Mouse (Mus musculus) forebrain, embryonic 16.5 days (tissue): ENCODE results near the gene Fank1. TPM values are rescaled to one million over a fixed set of nuclear protein-coding genes. Genes with fewer than 3 reads are reported as not detected.

ENCODE experiments used
- ATAC-seq: fragments of 200-750 bp; cut with Nextera tagmentation; 2 replicates; pipeline ENCODE4 v1.8.0; 2017; ENCODE audit warnings: mild to moderate bottlenecking, moderate library complexity
- H3K27ac ChIP-seq: fragments of 300-500 bp; sonication (generic); 2 replicates; pipeline ENCODE4 v1.5.1; 2014; ENCODE audit warnings: low read length, control low read depth
- H3K27me3 ChIP-seq: fragments of 300-500 bp; sonication (generic); replicated peaks from 2 replicates; pipeline ENCODE4 v1.6.1; 2014; ENCODE audit warnings: low read length; ENCODE audit not compliant: control insufficient read depth, insufficient read depth
- H3K36me3 ChIP-seq: fragments of 300-500 bp; sonication (generic); 2 replicates; pipeline ENCODE4 v1.6.1; 2014; ENCODE audit not compliant: control insufficient read depth, insufficient read depth
- H3K4me1 ChIP-seq: fragments of 300-500 bp; sonication (generic); replicated peaks from 2 replicates; pipeline ENCODE4 v1.6.1; 2014; ENCODE audit warnings: low read length; ENCODE audit not compliant: control insufficient read depth, insufficient read depth
- H3K4me2 ChIP-seq: fragments of 300-500 bp; sonication (generic); 2 replicates; pipeline ENCODE4 v1.6.1; 2014; ENCODE audit warnings: mild to moderate bottlenecking, low read length, control low read depth
- H3K4me3 ChIP-seq: fragments of 300-500 bp; sonication (generic); replicated peaks from 2 replicates; pipeline ENCODE4 v1.5.1; 2014; ENCODE audit warnings: mild to moderate bottlenecking, low read length, control low read depth
- H3K9ac ChIP-seq: fragments of 300-500 bp; sonication (generic); replicated peaks from 2 replicates; pipeline ENCODE4 v1.6.1; 2014; ENCODE audit warnings: low read depth, low read length, control low read depth
- H3K9me3 ChIP-seq: fragments of 300-500 bp; sonication (generic); 2 replicates; pipeline ENCODE4 v1.6.1; 2016; ENCODE audit warnings: low read length; ENCODE audit not compliant: control insufficient read depth
- WGBS: fragments of 180-500 bp; shearing (Covaris S2); extraction: QIAGEN DNeasy Blood & Tissue Kit; methylation state at CpG from one replicate; pipeline ENCODE4 v1.1.7; 2014; 5-methylcytosine and 5-hydroxymethylcytosine counted together
- polyA plus RNA-seq: library from polyadenylated mRNA; unstranded; fragments of >200 nt; fragmentation: Nextera tagmentation; extraction: Ambion mirVana; gene quantifications from 2 replicates; pipeline ENCODE4 v1.2.1, GENCODE M21; 2015

The Fank1 gene
- polyA plus RNA-seq, 1 experiment from 2014 or later = 3.0 TPM

- Histone ChIP-seq H3K27ac (no peak overlapping the region), H3K4me1 (no peaks in the 10 kb centered on the region), H3K4me2 (no peak overlapping the region), H3K4me3 (no peak overlapping the region), H3K27me3 (no peaks in the 10 kb centered on the region), H3K9ac (no peak overlapping the region), H3K9me3 (no peaks in the 10 kb centered on the region), H3K36me3 (no peaks in the 10 kb centered on the region)
- ATAC-seq = no peak
- WGBS = 93% methylated on average over 4 of the region's 4 CpGs
Measured at GRCm38 (mm10) chr7:133921291-133921690, 144.6 kb downstream of the Fank1 start.

GRCm38 (mm10) chr7:133923994-133924393 lies 147.3 kb downstream of the Fank1 start:
- 70% methylated on average over 6 of the region's 6 CpGs for WGBS
- Histone ChIP-seq H3K4me1 (no peaks in the 10 kb centered on the region), H3K4me2 (no peak overlapping the region)

GRCm38 (mm10) chr7:133925771-133926170 lies 149.1 kb downstream of the Fank1 start:
- H3K9me3 ChIP-seq = no peaks in the 10 kb centered on the region
- H3K9ac ChIP-seq = no peak overlapping the region
- ATAC-seq = no peak
- H3K4me2 ChIP-seq = no peak overlapping the region
- WGBS = 70% methylated on average over 2 of the region's 2 CpGs
- no peak overlapping the region for H3K27ac ChIP-seq
- H3K4me3 ChIP-seq = no peak overlapping the region
- H3K36me3 ChIP-seq = no peaks in the 10 kb centered on the region
- H3K27me3 ChIP-seq = no peaks in the 10 kb centered on the region
- H3K4me1 ChIP-seq = no peaks in the 10 kb centered on the region

More at GRCm38 (mm10) chr7:133923994-133924393, 147.3 kb downstream of the Fank1 start:
- ATAC-seq = no peak
- Histone ChIP-seq H3K4me3 (no peak overlapping the region), H3K9me3 (no peaks in the 10 kb centered on the region), H3K27ac (no peak overlapping the region), H3K9ac (no peak overlapping the region), H3K36me3 (no peaks in the 10 kb centered on the region), H3K27me3 (no peaks in the 10 kb centered on the region)

- H3K4me2 ChIP-seq = no peak overlapping the region
Measured at GRCm38 (mm10) chr7:133928981-133929380, 152.3 kb downstream of the Fank1 start.

More at GRCm38 (mm10) chr7:133928981-133929380, 152.3 kb downstream of the Fank1 start:
- no peaks in the 10 kb centered on the region for H3K27me3 ChIP-seq
- no peak for ATAC-seq
- H3K4me3 ChIP-seq = no peak overlapping the region
- WGBS = 93% methylated on average over 3 of the region's 3 CpGs
- H3K36me3 ChIP-seq = no peaks in the 10 kb centered on the region
- H3K4me1 ChIP-seq = peaks cover 4% of the 10 kb centered on the region
- H3K9me3 ChIP-seq = no peaks in the 10 kb centered on the region
- no peak overlapping the region for H3K9ac ChIP-seq
- no peak overlapping the region for H3K27ac ChIP-seq

Other genes starting within 250 kb of the Fank1 start
- gene Tex36, start 174.7 kb upstream of the Fank1 start, polyA plus RNA-seq = not detected in 2 replicates
- gene Edrf1, start 139.3 kb upstream of the Fank1 start, polyA plus RNA-seq = 25.0 and 29.7 TPM in 2 replicates
- gene Mmp21, start 96.8 kb upstream of the Fank1 start, polyA plus RNA-seq = 0.16 TPM in 1 of 2 replicates, not detected in the other
- 110 and 115 TPM in 2 replicates for gene Bccip, start 67.5 kb upstream of the Fank1 start, polyA plus RNA-seq
- 51.5 and 57.6 TPM in 2 replicates for gene Uros, start 66.8 kb upstream of the Fank1 start, polyA plus RNA-seq
- gene Dhx32, start 5.9 kb downstream of the Fank1 start, polyA plus RNA-seq = 50.8 and 51.0 TPM in 2 replicates